Mouse (Mus musculus): Measurements from ENCODE around the gene Trhr2. TPM values are rescaled to one million over a fixed set of nuclear protein-coding genes. Genes with fewer than 3 reads are reported as not detected.
"Not testable (repeated sequence)": the region's sequence is repeated elsewhere in the genome, so short reads cannot be mapped to it uniquely, and the experiment has no call there.

Gene Trhr2
- total RNA-seq, 2 experiments from 2014 or later: 0.83 to 1.3 TPM

GRCm38 (mm10) chr8:122332753-122333506, 27.6 kb downstream of the Trhr2 start:
- DNase-seq (ENCODE audit: low spot score in 2 of 2): peak; percentile 90 to 93

DNA sequence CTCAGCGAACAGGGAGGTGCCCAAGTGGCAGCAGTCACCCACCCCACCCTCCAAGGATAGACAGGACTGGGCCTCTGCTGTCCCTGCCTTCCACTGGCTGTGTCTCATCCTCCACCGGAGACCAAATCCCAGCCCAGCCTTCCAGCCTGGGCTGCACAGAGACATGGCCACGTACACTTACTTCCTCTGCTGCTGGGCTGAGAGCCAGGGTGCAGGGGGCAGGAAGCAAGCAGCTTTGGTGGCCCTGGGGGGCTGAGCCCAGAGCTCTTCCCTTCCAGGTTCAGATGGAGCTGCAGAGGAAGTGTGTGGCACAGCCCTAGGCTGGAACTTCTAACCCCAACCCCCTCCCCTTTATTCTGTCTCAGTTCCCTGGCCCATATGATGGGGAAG, 29.4 kb downstream of the Trhr2 start:
- DNase-seq (ENCODE audit: low spot score in 2 of 2): no peak

DNA sequence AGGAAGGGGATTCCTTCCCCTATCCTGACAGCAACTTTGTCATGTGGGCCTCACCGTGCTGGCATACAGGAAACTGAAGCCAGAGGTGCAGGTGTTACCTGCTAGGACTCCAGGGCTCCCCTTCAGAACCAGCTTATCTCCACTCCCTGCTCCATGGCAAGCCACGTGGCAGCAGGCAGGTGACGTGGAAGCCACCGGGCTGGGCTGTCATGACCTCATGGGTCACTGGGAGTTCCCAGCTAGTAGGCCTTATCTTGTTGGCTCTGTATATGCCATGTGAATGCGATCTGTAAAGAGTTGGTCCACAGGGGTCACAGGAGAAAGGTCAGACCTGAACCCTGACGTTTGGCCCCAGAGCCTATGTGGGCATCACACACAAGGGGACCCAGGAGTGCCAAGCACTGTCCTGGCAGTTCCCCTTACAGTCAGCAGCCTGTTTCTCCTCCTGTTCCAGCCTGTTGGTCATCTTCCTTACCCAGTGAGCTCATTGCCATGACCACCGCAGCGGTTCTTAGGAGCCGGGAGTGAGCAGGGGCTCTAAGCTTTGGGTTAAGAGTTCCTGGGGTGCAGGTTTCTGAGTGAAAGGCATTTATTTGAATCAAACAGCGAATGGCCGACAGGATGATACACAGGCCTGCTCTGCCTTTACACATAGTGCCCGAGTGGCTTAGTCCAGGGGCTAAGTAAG, 30.0 kb downstream of the Trhr2 start:
- no peak for DNase-seq (ENCODE audit: low spot score in 2 of 2)

DNA sequence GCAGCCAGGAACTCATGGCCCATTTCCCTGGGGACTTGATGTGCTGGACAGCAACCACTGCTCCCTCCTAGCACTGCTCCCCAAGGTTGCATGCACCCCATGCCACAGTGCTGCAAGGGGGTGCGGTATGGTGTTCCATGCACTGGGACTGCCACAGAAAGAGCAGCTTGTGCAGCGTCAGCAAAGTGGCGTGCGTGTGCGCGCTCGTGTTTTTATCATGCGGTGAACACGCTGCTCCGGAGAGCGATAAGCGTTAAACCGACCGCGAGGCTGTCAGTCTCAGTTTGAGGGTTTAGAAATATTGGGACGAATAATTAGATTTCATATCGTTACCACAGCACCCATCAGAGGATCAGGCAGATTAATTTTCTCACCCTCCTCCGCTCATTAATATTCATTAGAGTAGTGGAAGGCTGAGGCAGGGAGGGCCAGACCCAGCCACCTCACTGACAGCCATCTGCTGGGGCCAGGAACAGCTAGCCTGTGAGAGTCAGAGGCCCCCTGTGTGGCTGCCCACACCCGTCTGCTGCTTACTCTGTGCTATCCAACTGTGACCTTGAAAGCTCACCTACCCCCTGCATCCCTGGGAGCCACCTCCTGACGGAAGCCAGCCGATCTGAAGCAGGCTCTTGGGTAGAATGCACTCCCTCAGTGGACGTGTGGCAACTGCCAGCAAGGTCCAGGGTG, 30.9 kb downstream of the Trhr2 start:
- no peak for DNase-seq (ENCODE audit: low spot score in 2 of 2)

DNA sequence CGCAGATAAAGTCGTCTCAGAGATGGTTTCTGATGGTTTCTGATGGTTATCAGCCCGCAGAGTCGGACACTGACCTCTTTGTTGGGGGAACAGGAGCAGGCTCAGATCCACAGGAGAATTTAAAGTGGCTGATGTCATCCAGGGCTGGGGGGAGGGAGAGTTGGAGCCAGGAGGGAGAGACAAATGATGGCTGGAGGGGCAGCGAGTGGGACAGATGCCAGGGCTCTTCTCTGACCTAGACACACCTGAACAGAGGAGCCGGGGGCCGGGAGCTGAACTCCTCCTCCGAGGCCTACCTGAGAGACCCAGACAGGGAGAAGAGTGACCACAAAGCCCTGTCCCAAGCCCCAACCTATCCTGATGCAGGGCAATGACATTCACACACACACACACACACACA, 31.5 kb downstream of the Trhr2 start:
- DNase-seq (ENCODE audit: low spot score in 2 of 2): no peak

DNA sequence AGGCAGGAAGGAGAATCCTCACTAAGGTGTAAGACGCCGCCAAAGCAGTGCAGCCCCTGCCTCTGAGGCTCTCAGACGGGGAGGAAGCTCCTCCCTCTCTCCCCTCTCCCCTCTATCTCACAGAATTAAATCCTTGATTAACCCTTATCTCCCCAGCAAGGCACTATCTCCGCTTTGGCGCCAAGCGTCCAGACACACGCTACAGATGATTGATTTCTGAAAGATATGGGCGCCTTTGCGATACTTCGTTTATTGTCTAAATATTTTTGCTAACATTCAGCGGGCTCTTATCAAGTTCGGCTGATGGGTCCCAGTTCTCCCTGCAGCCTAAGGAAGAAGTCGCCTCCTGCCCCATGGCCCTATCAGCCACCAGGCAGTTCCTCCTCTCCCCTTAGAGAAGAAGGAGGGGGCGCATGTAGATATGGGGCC, 34.4 kb downstream of the Trhr2 start:
- no peak for DNase-seq (ENCODE audit: low spot score in 2 of 2)

DNA sequence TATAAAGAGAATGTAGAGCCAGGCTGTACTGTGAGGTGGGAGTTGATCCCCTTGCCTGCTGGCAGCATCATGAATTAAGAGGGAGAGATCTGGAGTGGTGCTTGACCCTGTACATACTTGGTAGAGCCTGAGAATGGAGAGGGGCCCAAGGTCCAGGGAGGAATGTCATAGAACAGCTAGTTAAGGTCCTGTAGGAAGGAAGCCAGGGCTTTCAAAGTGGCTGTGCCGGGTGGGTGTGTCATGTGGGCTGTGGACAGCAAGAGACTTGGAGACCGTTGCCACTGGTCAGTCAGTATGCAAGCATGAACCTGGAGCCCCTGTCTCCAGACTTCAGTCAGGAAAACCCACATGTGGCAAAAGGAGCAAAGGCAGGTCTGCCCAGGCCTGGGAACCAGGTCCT, 35.4 kb downstream of the Trhr2 start:
- DNase-seq (ENCODE audit: low spot score in 2 of 2): no peak

GRCm38 (mm10) chr8:122323951-122324402, 36.6 kb downstream of the Trhr2 start:
- DNase-seq (ENCODE audit: low spot score in 2 of 2): not testable (repeated sequence)

DNA sequence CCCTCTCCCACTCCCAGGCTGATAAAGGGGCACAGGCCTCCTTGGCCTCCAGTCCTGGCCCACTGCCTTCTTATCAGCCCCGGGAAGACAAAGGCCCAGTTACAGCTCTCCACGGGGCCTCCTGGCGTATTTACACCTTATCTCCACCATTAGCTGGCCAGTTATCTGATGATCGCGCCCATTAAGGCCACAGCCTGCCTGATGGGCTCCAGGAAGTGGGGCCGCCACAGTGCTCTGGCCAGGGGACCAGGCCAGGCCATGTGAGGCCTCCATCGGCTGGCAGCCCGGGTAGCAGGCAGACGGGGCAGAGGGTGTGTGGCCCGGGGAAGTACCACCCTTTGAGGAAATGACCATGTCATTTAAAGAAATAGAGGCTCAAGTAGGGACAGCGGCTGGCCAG, 37.8 kb downstream of the Trhr2 start:
- no peak for DNase-seq (ENCODE audit: low spot score in 2 of 2)

- no peak for DNase-seq (ENCODE audit: low spot score in 2 of 2)
These were observed 38.4 kb downstream of the Trhr2 start for GRCm38 (mm10) chr8:122322126-122322525.

DNA sequence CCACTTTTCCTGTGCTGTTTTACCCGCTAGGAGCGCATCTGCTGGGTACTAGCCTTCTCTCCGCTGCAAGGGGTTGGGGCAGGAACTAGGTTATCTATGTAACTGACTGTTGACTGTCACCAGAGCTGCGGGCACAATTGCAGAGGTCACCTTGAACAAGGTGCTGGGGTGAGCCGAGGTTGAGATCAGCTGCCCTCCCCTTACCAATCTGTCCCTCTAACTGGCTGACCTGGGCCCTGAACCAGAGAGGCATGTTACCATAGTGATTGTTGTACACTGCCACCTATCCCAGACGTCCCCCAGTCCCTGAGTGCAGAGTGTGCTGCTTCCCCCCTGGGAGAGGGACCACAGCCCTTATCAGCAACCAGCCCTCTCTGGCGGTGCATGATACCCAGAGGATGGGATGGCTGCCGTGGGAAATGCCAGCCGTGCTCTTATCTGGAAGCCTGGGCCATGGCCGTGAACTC, 39.1 kb downstream of the Trhr2 start:
- no peak for DNase-seq (ENCODE audit: low spot score in 2 of 2)

DNA sequence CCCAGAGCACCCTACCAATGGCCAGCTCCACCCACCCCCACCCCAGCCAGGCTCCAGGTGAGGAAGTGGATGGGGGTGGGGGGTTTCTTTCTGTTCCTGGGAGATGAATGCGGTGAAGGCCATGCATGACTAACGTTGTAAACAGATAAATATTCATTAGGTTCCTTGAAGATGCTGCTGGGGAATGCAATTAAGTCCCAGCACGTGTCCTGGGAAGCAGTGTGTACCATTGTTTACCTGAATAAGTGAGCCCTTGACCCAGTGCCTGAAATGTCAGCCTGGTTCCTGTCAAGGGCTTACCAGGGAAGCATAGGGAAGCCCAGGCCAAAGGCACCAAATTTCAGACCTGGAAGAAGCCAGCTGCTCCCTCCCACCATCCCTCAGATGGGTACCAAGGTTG, 40.0 kb downstream of the Trhr2 start:
- DNase-seq (ENCODE audit: low spot score in 2 of 2): no peak

DNA sequence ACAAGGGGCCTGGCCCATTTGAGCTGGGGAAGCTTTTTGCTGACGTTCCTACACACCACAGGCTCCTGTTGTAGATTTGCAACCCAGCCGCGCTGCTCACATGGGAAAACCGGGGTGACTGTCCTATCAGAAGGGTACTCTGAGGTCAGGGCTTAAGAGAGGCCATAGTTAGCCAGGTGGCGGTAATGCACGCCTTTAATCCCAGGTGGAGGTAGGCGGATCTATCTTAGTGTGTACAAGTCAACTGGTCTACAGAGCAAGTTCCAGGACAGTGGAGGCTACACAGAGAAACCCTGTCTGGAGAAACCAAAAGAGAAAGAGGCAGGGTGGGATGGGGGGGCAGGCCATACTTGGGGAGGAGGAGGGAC, 40.9 kb downstream of the Trhr2 start:
- no peak for DNase-seq (ENCODE audit: low spot score in 2 of 2)

DNA sequence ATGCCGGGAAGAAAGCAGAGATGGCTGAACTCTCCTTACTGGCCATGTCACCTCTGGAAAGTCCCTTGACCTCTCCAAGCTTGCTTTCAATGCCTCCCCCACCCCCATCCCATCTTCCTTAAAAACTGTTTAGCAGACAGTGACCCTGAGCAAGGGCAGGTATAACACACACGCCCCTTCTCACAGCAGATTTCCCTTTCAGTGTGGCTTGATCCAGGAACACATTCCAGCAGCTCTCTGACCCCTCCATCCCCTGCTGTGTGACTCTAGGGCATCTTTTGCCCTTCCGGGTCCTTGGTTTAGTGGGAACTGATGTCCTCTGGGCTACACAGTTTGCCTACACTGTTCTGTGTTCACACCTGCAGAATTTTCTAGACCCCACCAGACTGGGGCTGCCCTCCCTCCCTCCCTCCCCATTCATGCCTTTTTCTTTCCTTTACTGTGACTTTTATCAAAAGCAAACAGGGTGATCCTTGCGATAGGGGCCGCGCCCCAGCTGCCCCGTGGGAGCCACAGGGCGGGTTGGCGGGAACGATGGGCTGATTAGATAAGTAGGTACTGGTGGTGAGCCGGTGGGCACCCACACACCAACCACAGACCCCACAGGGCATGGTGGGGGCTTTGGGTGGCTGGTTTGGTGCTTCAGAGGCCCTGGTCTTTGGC, 41.4 kb downstream of the Trhr2 start:
- no peak for DNase-seq (ENCODE audit: low spot score in 2 of 2)

- no peak for DNase-seq (ENCODE audit: low spot score in 2 of 2)
These were observed 42.5 kb downstream of the Trhr2 start for GRCm38 (mm10) chr8:122317918-122318475.

DNA sequence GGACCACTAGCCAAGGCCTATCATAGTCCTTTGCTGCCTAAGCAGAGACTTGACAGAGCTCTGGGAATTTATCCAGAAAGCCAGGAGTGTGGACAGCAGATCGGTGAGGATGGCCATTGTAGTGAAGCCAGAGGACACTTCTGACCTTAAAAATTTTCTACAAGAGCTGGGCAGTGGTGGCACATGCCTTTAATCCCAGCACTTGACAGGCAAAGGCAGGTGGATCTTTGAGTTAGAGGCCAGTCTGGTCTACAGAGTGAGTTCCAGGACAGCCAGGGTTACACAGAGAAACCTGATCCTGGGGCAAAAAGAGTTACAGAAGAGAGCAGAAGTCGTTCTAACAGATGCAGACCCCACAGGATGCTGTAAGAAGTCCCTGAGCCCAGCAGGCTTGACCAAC, 44.1 kb downstream of the Trhr2 start:
- no peak for DNase-seq (ENCODE audit: low spot score in 2 of 2)

DNA sequence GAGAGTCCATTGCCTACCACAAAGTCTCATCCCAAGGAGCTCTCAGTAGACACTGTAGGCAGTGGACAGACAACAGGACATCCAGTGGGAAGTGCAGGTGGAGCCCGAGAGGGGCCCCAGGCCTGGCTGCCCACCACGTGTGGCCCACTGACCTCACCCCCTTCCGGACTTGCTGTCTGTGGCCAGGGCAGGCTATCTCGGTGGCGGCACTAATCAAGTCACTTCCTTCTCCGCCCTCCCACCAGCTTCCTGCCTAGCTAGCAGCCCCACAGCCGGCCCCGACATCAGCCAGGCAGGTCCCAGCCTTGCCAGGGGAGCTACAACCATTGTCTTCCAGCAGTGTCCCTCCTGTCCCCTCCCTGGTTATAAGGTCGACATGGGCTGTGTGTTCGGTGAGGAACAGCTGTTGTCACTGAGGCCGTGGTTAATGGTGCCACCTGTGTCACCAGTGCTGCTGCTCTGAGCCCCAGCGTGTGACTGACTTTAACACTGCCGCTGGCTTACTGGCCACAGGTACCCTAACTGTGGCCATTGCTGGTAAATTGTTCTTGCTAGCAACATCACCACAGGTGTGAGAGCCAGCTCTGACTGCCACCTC, 45.5 kb downstream of the Trhr2 start:
- DNase-seq (ENCODE audit: low spot score in 2 of 2): no peak

DNA sequence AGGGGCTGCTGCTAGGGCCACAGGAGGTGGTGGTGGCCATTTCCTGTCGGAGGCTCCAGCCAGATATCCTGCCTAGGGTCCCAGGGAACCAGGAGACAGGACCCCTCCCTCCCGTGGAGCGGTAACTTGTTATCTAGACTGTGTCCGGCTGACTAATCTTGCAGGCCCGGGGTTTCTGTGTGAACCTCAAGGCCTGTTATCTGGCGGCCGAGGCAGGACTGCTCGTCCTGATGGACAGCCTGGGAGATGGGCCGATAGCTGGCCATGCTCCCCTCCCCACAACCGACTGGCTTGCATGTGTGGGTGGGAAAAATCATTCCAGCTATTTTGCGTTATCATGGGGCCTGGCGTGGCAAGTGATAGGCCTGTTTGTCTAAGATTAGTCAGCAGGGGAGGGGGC, 47.2 kb downstream of the Trhr2 start:
- no peak for DNase-seq (ENCODE audit: low spot score in 2 of 2)

DNA sequence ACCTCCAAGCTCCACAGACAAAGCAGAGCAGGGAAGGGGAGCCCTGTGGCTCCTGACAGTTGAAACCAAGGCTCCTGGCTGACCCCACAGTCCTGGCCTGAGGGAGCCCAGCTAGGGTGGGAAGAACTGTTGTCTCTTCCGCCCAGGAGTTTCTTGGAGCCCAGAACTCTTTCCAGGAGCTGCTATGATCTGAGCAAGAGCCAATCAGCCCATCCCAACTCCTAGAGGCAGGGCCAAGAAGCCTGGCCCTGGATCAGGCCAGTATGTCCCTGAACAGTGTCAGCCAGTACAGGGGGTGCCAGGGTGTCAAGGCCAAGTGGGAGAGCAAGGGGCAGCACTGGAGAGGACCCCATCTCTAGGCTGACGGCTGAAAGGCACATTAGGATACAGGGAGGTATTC, 48.0 kb downstream of the Trhr2 start:
- DNase-seq (ENCODE audit: low spot score in 2 of 2): no peak

- no peak for DNase-seq (ENCODE audit: low spot score in 2 of 2)
These were observed 49.4 kb downstream of the Trhr2 start for GRCm38 (mm10) chr8:122311115-122311514.

- DNase-seq (ENCODE audit: low spot score in 2 of 2): no peak
These were observed 51.3 kb downstream of the Trhr2 start for GRCm38 (mm10) chr8:122309272-122309671.
